Mouse (Mus musculus): Measurements from ENCODE around the gene Slc22a28.
"Not testable (repeated sequence)": the region's sequence is repeated elsewhere in the genome, so short reads cannot be mapped to it uniquely, and the experiment has no call there.

Gene Slc22a28

GRCm38 (mm10) chr19:8131881-8132280 lies at the start of gene Slc22a28:
Gene Slc22a28, minus strand, starts transcription at chr19:8131982.
- not testable (repeated sequence) for DNase-seq (ENCODE audit: low read depth)

GRCm38 (mm10) chr19:8148787-8149523 lies 17.2 kb upstream of the Slc22a28 start:
- DNase-seq (ENCODE audit: low read depth) = no peak

- not testable (repeated sequence) for DNase-seq (ENCODE audit: low read depth)
These were observed 10.9 kb upstream of the Slc22a28 start for GRCm38 (mm10) chr19:8142716-8143115.

GRCm38 (mm10) chr19:8134127-8134841 lies 2.5 kb upstream of the Slc22a28 start:
- not testable (repeated sequence) for DNase-seq (ENCODE audit: low read depth)

GRCm38 (mm10) chr19:8019904-8020349 lies 111.9 kb downstream of the Slc22a28 start:
- no peak for DNase-seq (ENCODE audit: low read depth)

GRCm38 (mm10) chr19:8019329-8019851 lies 112.4 kb downstream of the Slc22a28 start:
- DNase-seq (ENCODE audit: low read depth) = not testable (repeated sequence)

- DNase-seq (ENCODE audit: low read depth) = not testable (repeated sequence)
These were observed 113.2 kb downstream of the Slc22a28 start for GRCm38 (mm10) chr19:8018535-8018934.

All from fibroblast of lung, adult 2 months (primary cell).